Mouse (Mus musculus) MEL-GATA-1-ER (cell line): Measurements from ENCODE around the gene Gm49405.
A peak's percentile ranks its signal among the peaks of the same experiment; 100 is the strongest.

Source experiments
- DNase-seq: peaks from one replicate; pipeline ENCODE4 v3.0.0-alpha.2; 2012; ENCODE audit warnings: low read depth; ENCODE audit errors: extremely low read depth

Gene Gm49405

DNA sequence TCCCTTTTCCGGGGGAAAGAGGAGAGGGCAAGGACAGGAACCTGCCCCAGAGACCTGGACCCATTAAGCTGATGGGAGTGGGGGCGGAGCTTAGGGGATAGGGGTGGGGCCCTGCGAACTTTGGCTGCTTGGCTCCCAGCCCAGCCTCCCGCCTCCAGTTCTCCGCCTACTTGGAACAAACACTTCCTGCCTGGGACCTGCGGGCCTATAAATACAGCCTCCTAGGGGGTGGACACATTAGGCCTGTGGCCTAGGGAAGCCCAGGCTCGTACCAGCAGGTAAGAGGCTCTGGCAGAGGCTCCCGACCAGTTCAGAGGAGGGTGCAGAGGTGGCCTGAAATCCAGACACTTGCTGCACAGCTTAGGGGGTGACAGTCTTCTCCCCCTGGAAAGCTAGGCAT is 14.1 kb upstream of the Gm49405 start, which contains the start of gene Acy3:
TSS of gene Acy3 (plus strand) at position 237 of the 400 bp plus-strand sequence.
- DNase-seq, result peak; percentile 53

DNA sequence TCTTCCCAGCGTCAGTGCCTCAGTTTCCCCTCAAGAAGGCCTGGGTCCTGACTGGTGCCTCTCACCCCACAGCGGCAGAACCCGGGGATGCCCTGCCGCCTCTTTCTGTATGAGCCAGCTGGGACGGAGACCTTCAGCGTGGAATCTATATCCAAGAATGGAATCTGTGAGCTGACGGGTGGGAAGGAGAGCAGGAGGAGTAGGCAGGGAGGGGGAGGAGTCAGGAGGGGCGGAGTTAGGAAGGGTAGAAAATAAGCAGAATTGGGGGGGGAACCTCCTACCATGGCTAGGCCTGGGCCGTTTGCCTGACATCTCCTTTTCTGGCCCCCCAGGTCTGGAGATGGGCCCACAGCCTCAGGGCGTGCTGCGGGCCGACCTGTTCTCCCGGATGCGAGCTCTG is 12.4 kb upstream of the Gm49405 start:
- no peak for DNase-seq

DNA sequence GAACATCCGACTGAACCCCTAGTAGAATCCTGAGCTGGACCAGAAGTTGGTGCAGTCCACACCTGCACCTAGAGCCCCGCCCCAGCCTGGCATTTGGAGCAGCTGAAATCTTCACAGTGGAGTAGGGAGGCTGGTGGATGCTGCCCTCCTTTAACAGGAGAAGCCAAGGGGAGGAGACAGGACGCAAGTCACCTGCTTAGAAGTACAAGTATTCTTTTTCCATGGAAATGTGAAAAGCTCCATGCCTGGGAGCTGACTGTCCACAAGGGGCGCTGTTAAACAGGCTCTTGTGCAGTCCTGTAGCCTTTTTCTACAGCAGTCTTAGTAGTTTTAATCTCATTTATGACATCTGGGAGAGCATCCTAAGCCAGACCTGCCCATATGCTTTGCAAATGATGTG is 11.7 kb upstream of the Gm49405 start:
- DNase-seq, result no peak

DNA sequence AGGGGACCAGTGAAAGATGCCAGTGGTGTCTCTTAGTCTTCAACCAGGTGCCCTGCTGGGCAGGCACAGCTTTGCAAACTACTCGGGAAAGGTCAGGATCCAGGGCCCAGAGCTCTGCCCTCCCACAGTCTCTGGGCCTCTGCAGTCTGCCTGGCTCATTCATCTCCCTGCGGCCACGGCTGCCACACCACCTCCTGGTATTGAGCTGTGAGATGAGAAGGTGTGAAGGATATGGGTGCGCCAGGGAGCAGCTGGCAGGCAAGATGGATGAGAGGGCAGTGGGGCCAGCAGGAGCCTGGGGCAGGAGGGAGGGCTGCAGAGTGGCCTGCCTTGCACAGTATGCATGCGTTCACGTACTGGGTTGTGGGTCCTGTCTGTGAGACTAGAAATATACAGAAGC is 9.6 kb upstream of the Gm49405 start:
- no peak for DNase-seq

DNA sequence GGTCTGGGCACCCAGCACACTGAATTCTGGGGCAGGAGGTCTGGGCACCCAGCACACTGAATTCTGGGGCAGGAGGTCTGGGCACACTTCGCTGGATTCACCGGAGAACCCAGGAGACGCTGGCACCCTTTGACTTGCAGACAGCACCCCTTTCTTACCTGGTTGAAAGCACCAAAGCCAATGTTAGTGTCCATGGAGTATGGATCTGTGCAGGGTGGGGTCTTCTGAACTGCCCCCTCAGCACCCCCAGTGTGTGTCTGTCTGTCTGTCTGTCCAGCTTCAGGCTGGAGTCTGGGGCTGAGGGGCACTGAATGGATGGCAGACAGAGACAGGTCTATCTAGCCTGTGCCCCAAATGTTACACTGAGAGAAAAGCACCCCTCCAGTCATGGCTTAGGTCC is 8.9 kb upstream of the Gm49405 start:
- DNase-seq, result no peak

DNA sequence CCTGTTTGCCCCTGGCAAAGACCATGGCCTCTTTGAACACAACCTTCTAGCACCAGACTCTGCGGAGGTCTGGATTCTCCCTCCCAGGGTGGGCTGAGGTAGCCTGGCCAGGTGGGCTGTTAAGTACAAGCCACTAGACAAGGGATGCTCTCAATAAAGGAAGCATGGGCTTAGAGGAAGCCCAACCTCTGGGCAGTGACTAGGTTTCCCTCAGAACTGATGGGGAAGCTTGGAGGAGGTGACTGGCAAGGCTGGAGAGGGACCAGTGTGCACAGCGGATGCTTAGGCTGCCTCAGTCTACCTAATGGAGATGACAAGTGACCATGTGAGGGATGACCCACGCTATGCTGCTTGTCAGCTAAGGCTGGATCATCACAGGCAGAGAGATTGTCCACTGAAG is 8.5 kb upstream of the Gm49405 start:
- no peak for DNase-seq

DNA sequence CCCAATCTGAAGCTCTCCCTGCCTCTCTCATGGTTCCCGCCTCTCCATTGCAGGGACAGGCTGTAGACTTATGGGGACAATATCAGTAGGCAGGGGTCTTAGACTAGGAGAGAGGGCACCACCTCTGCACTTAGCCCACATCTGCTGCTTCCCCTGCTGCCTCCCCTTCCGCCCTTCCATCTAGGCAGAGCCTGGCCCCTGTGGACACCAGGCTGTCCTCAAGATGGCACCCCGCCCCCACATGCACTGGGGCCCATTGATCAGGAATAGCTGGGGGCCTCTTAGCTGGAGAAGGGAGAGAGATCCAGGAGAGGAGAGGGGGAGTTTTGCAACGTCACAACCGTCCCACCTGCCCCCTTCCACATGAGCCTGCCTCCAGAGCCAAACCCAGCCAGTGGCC is 8.0 kb upstream of the Gm49405 start, which contains the start of gene Tbx10:
TSS of gene Tbx10 (plus strand) at position 337 of the 400 bp plus-strand sequence.
- no peak for DNase-seq

DNA sequence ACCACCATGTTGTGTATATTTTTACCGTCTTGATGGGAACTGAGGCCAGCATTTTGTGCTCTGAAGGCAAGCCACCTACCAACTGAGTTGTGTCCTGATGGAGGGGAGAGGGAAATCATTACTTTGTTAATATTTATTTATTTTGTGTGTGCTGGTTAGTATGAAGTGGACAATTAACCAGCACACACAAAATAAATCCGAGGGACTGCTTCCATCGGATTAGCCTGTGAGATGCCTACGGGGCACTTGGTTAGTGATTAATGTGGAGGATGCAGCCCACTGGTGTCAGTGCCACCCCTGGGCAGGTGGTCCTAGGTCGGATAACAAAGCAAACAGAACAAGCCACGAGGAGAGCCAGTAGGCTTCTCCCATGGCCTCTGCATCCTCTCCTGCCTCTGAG is 5.5 kb upstream of the Gm49405 start:
- DNase-seq, result no peak

DNA sequence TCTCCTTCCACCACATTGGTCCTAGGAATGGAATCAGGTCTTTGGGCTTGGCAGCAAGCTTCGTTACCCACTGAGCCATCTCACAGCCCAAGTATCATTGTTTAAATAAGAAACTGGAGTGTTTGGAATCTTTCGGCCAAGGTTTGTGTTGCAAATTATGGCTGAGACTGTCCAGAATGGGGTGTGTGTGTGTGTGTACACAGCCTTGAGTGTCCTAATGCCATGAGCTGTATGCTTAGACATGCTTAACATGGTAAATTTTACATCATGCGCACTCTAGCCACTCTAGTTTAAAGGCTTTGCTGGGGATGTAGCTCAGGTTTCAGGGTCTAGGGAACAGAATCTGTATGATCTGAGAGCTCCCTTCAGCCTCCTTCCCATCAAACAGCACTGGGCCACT is 4.9 kb upstream of the Gm49405 start:
- no peak for DNase-seq

DNA sequence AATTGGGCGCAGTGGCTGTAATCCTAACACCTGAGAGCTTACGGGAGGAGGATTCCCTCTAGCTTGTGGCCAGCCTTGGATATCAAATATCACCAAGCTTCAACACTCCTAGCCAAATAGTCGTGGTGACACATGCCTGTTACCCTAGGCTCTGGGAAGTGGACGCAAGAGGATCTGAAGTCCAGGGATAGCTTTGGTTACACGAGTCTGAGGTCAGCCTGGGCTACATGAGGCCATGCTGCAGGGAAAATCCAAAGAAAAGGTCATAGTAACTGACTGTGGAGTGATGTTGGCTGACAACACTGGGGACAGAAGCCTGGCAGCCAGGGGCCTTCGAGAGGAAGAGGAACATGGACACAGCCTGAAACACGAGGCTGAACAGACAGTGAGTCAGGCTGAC is 4.3 kb upstream of the Gm49405 start:
- DNase-seq, result no peak

DNA sequence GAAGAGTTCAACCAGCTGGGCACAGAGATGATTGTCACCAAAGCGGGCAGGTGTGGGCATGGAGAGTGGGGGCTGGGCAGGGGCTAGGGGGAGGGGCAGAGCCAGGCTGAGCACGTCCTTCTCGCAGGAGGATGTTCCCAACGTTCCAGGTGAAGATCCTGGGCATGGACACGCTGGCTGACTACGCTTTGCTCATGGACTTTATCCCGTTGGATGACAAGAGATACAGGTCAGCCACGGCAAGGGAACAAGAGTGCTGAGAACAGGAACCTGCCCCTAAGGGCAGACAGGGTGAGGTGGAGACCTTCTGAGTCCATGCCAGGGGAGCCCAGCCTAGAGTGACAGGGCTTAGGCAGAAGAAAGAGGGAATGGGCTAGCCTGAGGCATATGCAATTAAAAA is 3.7 kb upstream of the Gm49405 start:
- no peak for DNase-seq

DNA sequence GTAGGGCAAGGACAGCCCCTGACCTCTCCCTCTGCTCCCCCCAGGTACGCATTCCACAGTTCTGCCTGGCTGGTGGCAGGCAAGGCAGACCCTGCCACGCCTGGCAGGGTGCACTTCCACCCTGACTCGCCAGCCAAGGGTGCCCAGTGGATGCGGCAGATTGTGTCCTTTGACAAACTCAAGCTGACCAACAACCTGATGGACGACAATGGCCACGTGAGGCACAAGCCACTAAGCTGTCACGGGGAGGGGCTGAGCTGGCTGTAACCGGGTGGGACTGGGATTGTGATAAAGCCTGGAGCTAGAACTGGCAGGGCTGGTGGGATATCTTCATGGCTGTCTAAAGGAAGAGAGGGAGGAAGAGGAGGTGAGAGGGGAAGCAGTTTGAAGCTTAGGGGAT is 3.2 kb upstream of the Gm49405 start:
- DNase-seq, result no peak

DNA sequence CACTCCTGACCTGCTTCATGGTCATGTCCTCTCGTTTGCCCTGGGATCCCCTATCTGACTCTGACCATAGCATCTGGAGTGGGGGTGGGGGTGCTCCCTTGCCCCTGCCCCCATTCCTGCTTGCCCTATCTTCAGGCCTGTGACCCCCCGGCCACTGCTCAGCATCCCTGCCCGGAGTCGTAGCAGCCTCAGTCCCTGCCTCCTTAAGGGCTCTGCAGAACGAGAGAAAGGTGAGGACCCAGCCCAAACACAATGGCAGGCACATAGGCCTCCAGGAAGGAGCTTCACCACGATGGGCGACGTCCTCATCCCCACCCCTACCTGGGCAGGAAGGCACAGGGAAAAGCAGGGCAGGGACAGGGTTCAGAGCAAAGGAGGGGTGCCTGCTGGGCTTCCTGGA is 2.1 kb upstream of the Gm49405 start:
- DNase-seq, result no peak

DNA sequence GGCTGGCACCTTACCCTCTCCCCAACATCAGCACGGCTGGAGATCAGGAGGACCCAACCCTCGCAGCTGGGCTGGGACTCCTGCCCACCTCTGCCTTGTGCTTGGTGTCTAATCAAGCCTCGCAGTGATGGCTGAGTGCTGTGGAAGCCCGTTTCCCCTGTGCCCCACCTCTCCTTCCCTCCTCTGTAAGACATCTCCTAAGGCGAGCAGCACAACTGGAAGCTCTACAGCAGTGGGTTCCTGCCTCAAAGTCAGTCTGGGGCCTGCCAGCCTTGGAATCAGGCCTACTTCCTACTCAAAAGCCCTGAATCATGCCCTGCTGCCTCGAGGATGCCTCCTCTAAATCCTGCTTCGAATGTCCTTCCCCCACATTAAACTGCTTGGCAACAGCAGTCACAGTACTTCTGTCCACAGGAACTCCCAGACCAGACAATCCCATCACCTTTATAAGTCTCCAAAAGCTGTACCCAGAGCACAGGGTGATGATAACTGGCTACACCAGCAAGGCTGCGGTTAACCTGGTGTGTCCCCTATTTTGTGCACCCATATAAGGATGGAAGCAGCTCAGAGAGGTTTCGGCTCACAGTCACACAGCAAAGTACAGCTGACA is 1.2 kb upstream of the Gm49405 start:
- DNase-seq, result peak; percentile 44

DNA sequence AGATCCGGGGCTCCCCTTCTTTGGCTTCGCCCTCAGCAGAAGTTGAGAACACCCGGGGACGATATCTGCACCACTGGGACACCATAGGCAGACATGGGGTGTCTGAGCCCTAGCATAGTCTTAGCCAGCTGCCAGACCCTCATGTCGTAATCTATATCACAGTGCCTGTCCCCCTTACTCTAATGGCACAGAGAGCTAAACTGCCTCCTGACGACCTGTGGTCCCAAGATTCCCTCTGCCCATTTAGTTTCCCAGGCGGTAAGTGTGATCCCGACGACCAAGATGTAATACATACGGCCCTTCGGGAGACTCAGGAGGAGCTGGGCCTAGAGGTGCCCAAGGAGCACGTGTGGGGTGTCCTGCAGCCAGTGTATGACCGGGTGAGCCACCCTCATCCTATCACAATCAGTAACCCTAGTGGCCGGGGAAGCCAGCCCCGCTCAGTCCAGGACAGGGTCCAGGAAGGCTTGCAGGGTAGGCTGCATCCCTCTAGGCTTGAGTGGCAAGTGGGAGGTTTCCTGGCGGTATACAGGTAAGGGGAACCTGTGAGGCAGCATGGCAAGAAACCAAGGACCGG is 611 bp downstream of the Gm49405 start:
- peak; percentile 24 for DNase-seq

DNA sequence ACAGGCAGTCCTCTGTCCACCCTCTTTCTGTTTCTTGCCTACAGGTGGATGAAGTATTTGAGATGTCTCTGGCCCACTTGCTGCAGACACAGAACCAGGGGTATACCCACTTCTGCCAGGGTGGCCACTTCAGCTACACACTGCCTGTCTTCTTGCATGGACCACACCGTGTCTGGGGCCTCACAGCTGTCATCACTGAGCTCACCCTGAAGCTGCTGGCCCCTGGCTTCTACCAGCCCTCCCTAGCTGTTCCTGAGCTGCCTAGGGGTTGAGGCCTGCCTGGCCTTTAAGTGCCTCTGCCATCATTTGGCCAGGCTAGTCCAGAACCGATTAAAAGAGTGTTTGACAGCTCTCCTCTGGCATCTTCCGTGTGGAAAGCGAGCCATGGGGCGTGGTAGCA is 1.3 kb downstream of the Gm49405 start:
- no peak for DNase-seq

DNA sequence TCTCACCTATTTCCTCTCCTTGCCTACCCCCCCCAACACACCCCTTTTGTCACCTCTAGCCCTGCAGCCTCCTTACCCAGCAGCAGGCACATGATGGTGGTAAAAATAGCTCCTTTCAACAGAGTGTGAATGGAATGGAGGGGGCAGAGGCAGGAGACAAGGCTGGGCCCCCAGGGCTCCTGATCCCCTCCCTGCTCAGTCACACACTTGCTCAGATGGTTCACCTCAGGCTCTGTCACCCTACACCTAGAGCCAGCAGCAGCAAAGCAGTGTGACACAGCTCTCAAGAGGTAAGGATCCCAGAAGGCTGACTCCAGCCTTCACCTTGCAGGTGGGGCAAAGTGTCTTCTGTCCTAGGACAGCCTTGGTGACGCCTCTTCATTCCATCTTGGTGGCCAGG is 2.7 kb downstream of the Gm49405 start, which contains the start of gene Doc2g:
TSS of gene Doc2g (plus strand) at position 202 of the 400 bp plus-strand sequence.
- DNase-seq, result no peak

DNA sequence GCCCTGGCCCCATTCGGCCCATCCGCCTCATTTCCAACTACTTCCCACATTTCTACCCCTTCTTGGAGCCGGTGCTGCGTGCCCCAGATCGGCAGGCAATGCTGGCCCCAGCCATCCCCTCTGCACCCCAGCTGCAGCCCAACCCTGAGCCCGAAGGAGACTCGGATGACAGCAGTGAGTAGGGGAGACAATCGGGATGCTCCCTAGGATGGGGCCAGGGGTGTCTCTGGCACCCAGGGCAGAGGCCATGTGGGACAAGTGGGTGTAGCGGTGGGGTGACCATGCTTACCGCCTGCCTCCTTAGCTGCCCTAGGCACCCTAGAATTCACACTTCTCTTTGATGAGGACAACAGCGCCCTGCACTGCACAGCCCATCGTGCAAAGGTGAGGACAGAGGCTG is 3.2 kb downstream of the Gm49405 start:
- DNase-seq, result no peak

DNA sequence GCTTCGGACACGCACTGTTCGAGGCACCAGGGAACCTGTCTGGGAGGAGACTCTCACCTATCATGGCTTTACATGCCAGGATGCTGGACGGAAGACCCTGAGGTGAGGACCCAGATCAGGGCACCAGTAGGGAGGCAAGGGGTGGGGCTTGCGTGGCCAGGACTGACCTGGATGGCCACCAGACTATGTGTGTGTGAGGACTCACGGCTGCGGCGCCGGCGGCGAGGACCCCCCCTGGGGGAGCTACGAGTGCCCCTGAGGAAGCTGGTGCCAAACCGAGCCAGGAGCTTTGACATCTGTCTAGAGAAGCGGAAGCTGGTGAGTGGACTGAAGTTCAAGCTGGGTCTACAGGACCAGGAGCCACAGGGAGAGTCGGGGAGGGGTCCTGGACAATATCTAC is 3.9 kb downstream of the Gm49405 start:
- DNase-seq, result no peak

DNA sequence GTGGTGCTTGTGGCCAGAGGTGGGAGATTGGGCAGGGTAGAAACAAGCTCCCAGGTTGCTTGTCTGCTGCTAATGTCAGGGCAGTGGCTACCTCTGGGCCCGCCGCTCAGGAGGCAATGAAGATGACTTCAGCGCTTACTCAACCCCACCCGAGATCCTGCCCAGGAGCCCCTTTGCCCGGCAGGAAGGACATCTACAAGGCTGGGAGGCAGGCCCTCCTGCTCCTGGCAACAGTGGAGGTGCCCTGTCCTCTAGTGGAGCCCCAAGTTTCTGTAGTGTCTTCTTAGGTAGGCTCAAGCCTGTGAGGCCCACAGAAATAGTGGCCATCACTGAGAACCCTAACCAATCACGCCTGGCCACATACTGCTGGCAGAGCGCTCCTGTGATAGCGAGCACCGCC is 4.7 kb downstream of the Gm49405 start:
- DNase-seq, result no peak

DNA sequence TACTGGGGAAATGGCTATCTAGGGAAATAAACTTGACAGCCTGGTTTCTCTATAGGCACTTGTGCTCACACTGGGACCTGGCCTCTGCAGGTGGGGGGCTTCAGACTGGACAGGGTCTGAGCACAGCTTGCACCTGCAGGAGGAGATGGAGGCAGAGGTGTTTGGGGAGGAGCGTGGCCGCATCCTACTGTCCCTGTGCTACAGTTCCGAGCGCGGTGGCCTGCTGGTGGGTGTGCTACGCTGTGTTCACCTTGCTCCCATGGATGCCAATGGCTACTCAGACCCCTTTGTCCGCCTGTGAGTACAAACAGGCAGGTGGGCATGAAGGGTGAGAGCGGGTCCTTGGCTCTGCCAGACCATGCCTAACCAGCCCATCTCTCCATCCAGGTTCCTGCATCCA is 5.5 kb downstream of the Gm49405 start:
- no peak for DNase-seq

DNA sequence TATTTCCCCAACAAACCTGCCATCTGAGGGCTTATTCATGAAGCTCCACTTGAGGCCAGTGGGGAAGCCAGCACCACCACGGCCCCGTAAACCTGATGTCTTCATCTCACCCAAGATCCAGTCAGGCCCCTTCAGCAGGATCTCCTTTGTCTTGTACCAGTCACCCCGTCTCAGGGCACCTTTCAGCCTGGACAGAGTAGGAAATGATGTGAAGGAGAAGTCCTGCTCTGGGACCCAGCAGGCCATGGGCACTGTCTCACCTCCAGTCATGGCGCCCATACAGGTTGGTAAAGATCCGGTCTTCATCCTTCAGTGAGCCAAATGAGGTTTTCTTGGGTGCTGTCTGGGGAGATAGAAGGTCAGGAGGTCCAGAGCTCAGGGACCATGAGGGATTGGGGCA is 10.7 kb downstream of the Gm49405 start:
- DNase-seq, result no peak

DNA sequence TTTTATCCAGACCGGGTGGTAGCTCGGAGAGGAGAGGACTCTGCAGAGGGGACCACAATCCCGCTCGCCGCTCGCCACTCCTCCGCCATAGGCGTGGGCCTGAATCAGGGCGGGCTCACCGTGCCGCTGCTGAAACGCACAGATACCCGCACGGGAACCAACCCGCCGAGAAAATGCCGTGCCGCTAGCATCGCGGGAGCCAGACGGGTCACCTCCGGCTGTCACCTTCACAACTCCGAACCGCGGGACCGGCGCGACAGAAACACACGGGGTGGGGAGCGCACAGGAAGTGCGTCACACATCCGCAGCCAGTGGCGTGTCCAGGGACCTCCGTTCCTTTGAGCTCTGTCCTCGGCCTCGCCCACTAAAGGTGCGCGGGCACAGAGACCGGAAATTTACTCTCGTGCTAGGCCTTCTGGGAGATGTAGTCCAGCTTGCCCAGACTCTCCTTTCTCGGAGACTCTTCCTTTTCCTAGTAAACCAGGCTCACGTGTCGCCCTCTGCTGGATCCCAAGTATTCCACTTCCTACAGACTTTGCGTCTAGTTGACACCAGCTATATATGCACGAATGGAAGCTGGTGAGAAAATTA is 12.1 kb downstream of the Gm49405 start, which contains the start of gene Ndufv1:
TSS of gene Ndufv1 (minus strand) at position 375 of the 591 bp plus-strand sequence.
- DNase-seq, result peak; percentile 98
